Mouse (Mus musculus) liver, embryonic 16.5 days (tissue): ENCODE measurements around the gene Prop1. TPM values are rescaled to one million over a fixed set of nuclear protein-coding genes. Genes with fewer than 3 reads are reported as not detected.

Experiments used
- ATAC-seq: fragments of 200-750 bp; cut with Nextera tagmentation; 2 replicates; pipeline ENCODE4 v1.8.0; 2017; ENCODE audit warnings: low read depth, mild to moderate bottlenecking, moderate number of reproducible peaks, moderate library complexity
- H3K27ac ChIP-seq: fragments of 300-500 bp; sonication (generic); 2 replicates; pipeline ENCODE4 v1.5.1; 2014; ENCODE audit warnings: mild to moderate bottlenecking, low read length
- H3K27me3 ChIP-seq: fragments of 300-500 bp; sonication (generic); 2 replicates; pipeline ENCODE4 v1.6.1; 2014; ENCODE audit warnings: low read depth, low read length, mixed read lengths; ENCODE audit not compliant: control insufficient read depth, insufficient read depth
- H3K36me3 ChIP-seq: fragments of 300-500 bp; sonication (generic); 2 replicates; pipeline ENCODE4 v1.6.1; 2014; ENCODE audit warnings: mild to moderate bottlenecking; ENCODE audit not compliant: control insufficient read depth, insufficient read depth
- H3K4me1 ChIP-seq: fragments of 300-500 bp; sonication (generic); 2 replicates; pipeline ENCODE4 v1.6.1; 2014; ENCODE audit warnings: low read depth, low read length, mixed read lengths; ENCODE audit not compliant: control insufficient read depth
- H3K4me2 ChIP-seq: fragments of 300-500 bp; sonication (generic); 2 replicates; pipeline ENCODE4 v1.6.1; 2014; ENCODE audit warnings: low read depth, low read length, mixed read lengths
- H3K4me3 ChIP-seq: fragments of 300-500 bp; sonication (generic); 2 replicates; pipeline ENCODE4 v1.5.1; 2014; ENCODE audit warnings: low read depth, mild to moderate bottlenecking, low read length
- H3K9ac ChIP-seq: fragments of 300-500 bp; sonication (generic); 2 replicates; pipeline ENCODE4 v1.6.1; 2014; ENCODE audit warnings: low read depth, low read length
- H3K9me3 ChIP-seq: fragments of 300-500 bp; sonication (generic); replicated peaks from 2 replicates; pipeline ENCODE4 v1.6.1; 2016; ENCODE audit warnings: low read length; ENCODE audit not compliant: control insufficient read depth
- WGBS: fragments of 180-500 bp; shearing (Covaris S2); extraction: QIAGEN DNeasy Blood & Tissue Kit; methylation state at CpG from one replicate; pipeline ENCODE4 v1.1.7; 2014; ENCODE audit not compliant: insufficient replicate concordance; 5-methylcytosine and 5-hydroxymethylcytosine counted together
- polyA plus RNA-seq: library from polyadenylated mRNA; unstranded; fragments of >200 nt; fragmentation: Nextera tagmentation; extraction: Ambion mirVana; gene quantifications from 2 replicates; pipeline ENCODE4 v1.2.1, GENCODE M21; 2015

The Prop1 gene
- polyA plus RNA-seq, 1 experiment from 2014 or later = not detected

GRCm38 (mm10) chr11:50939621-50940366 lies 13.8 kb downstream of the Prop1 start:
- no peak overlapping the region for H3K27ac ChIP-seq
- WGBS = 30% methylated on average over 14 of the region's 14 CpGs
- no peaks in the 10 kb centered on the region for H3K36me3 ChIP-seq
- H3K4me3 ChIP-seq = no peak overlapping the region
- H3K4me2 ChIP-seq = no peak overlapping the region
- H3K9ac ChIP-seq = no peak overlapping the region
- H3K4me1 ChIP-seq = no peaks in the 10 kb centered on the region
- H3K27me3 ChIP-seq = no peaks in the 10 kb centered on the region
- no peaks in the 10 kb centered on the region for H3K9me3 ChIP-seq
- no peak for ATAC-seq

- Histone ChIP-seq H3K9me3 (no peaks in the 10 kb centered on the region), H3K27me3 (no peaks in the 10 kb centered on the region), H3K4me3 (no peak overlapping the region), H3K4me1 (no peaks in the 10 kb centered on the region), H3K36me3 (no peaks in the 10 kb centered on the region), H3K27ac (no peak overlapping the region), H3K9ac (no peak overlapping the region), H3K4me2 (no peak overlapping the region)
- 59% methylated on average over 8 of the region's 8 CpGs for WGBS
- no peak for ATAC-seq
These were observed 15.1 kb downstream of the Prop1 start for GRCm38 (mm10) chr11:50938435-50938834.

- Histone ChIP-seq H3K4me2 (peak overlapping the region; percentile 83; the same call in 1 of the 2 replicates), H3K9me3 (no peaks in the 10 kb centered on the region), H3K4me1 (no peaks in the 10 kb centered on the region), H3K27ac (no peak overlapping the region), H3K27me3 (peaks cover 13% of the 10 kb centered on the region), H3K9ac (no peak overlapping the region), H3K36me3 (no peaks in the 10 kb centered on the region), H3K4me3 (no peak overlapping the region)
- ATAC-seq = no peak
- 15% methylated on average over 1 of the region's 1 CpGs for WGBS
These were observed 21.5 kb downstream of the Prop1 start for GRCm38 (mm10) chr11:50932040-50932439.

- whole genome bisulfite sequencing = under 1% methylated on average over 18 of the region's 18 CpGs
- Histone ChIP-seq H3K4me2 (peak within 1 kb of the TSS; percentile 83), H3K4me1 (no peaks in the 10 kb centered on the region), H3K9ac (peak within 1 kb of the TSS; percentile 55), H3K27me3 (peaks cover 13% of the 10 kb centered on the region), H3K9me3 (no peaks in the 10 kb centered on the region), H3K4me3 (peak within 1 kb of the TSS; percentile 68), H3K27ac (no peak within 1 kb of the TSS), H3K36me3 (no peaks in the 10 kb centered on the region)
- peak; percentile 81 for ATAC-seq
These were observed 22.1 kb downstream of the Prop1 start, which contains the start of gene Zfp354b for GRCm38 (mm10) chr11:50931451-50931866. Gene Zfp354b, minus strand, starts transcription at chr11:50931633.

- no peaks in the 10 kb centered on the region for H3K36me3 ChIP-seq
- H3K4me3 ChIP-seq = peak overlapping the region; percentile 68
- H3K9me3 ChIP-seq = no peaks in the 10 kb centered on the region
- H3K27me3 ChIP-seq = peaks cover 13% of the 10 kb centered on the region
- peak overlapping the region; percentile 55 for H3K9ac ChIP-seq
- no peak for ATAC-seq
- H3K4me2 ChIP-seq = peak overlapping the region; percentile 83
- WGBS = 3% methylated on average over 16 of the region's 16 CpGs
- H3K27ac ChIP-seq = no peak overlapping the region
- no peaks in the 10 kb centered on the region for H3K4me1 ChIP-seq
These were observed 22.5 kb downstream of the Prop1 start for GRCm38 (mm10) chr11:50931021-50931420.

GRCm38 (mm10) chr11:50930469-50931014 lies 23.0 kb downstream of the Prop1 start:
- 8% methylated on average over 14 of the region's 14 CpGs for WGBS
- Histone ChIP-seq H3K4me3 (peak overlapping the region; percentile 68), H3K9ac (peak overlapping the region; percentile 55; the same call in 1 of the 2 replicates), H3K4me1 (no peaks in the 10 kb centered on the region), H3K4me2 (peak overlapping the region; percentile 83), H3K27me3 (peaks cover 13% of the 10 kb centered on the region), H3K9me3 (no peaks in the 10 kb centered on the region), H3K36me3 (no peaks in the 10 kb centered on the region), H3K27ac (no peak overlapping the region)
- no peak for ATAC-seq

GRCm38 (mm10) chr11:50915671-50916320 lies 37.8 kb downstream of the Prop1 start, which contains the start of gene Zfp2:
Gene Zfp2, minus strand, starts transcription at chr11:50916165.
- Histone ChIP-seq H3K36me3 (no peaks in the 10 kb centered on the region; the same call in 1 of the 2 replicates), H3K4me3 (peak within 1 kb of the TSS; percentile 73), H3K27me3 (no peaks in the 10 kb centered on the region), H3K9me3 (no peaks in the 10 kb centered on the region), H3K4me1 (no peaks in the 10 kb centered on the region), H3K9ac (peak within 1 kb of the TSS; percentile 67), H3K4me2 (peak within 1 kb of the TSS; percentile 68), H3K27ac (no peak within 1 kb of the TSS)
- under 1% methylated on average over 47 of the region's 47 CpGs for WGBS
- ATAC-seq = peak; percentile 96

- Histone ChIP-seq H3K9me3 (no peaks in the 10 kb centered on the region), H3K36me3 (peaks cover 9% of the 10 kb centered on the region), H3K27me3 (no peaks in the 10 kb centered on the region), H3K4me2 (no peak overlapping the region), H3K4me1 (no peaks in the 10 kb centered on the region), H3K9ac (no peak overlapping the region), H3K27ac (no peak overlapping the region), H3K4me3 (no peak overlapping the region)
- WGBS = 74% methylated on average over 3 of the region's 3 CpGs
- no peak for ATAC-seq
These were observed 39.1 kb downstream of the Prop1 start for GRCm38 (mm10) chr11:50914461-50914860.

GRCm38 (mm10) chr11:50913301-50913700 lies 40.3 kb downstream of the Prop1 start:
- Histone ChIP-seq H3K9me3 (no peaks in the 10 kb centered on the region), H3K4me2 (no peak overlapping the region), H3K27ac (no peak overlapping the region), H3K36me3 (peaks cover 10% of the 10 kb centered on the region), H3K9ac (no peak overlapping the region), H3K4me1 (no peaks in the 10 kb centered on the region), H3K4me3 (no peak overlapping the region), H3K27me3 (no peaks in the 10 kb centered on the region)
- 55% methylated on average over 1 of the region's 1 CpGs for WGBS
- ATAC-seq = no peak
